Mouse (Mus musculus): ENCODE measurements around the gene Rnf130.

- no peak for TF ChIP-seq POLR2A (IDR thresholded peaks at IDR 0.05; ENCODE audit: low read depth, low read length)
- no peak for TF ChIP-seq JUN (IDR thresholded peaks at IDR 0.05; ENCODE audit: insufficient read depth, low read depth, low read length)
- TF ChIP-seq ZMIZ1 (IDR thresholded peaks at IDR 0.05; ENCODE audit: low read depth, low read length): no peak
- TF ChIP-seq EP300 (IDR thresholded peaks at IDR 0.05; ENCODE audit: low read length): no peak
- no peak for TF ChIP-seq ZC3H11A (IDR thresholded peaks at IDR 0.05; ENCODE audit: low read depth, low read length)
- no peak for TF ChIP-seq UBTF (IDR thresholded peaks at IDR 0.05; ENCODE audit: low read depth, low read length)
- no peak for TF ChIP-seq SIN3A (IDR thresholded peaks at IDR 0.05; ENCODE audit: low read length)
- no peak for TF ChIP-seq HCFC1 (IDR thresholded peaks at IDR 0.05; ENCODE audit: low read depth, low read length)
- no peak for TF ChIP-seq MXI1 (IDR thresholded peaks at IDR 0.05; ENCODE audit: low read depth, low read length)
- no peak for TF ChIP-seq CTCF (conservative IDR thresholded peaks at IDR 0.05 in 1 of 2, IDR thresholded peaks at IDR 0.05 in 1 of 2; ENCODE audit: low read depth in 2 of 2, low read length in 2 of 2)
- no peak for TF ChIP-seq ZNF384 (IDR thresholded peaks at IDR 0.05; ENCODE audit: low read depth, low read length)
- no peak for TF ChIP-seq USF1 (IDR thresholded peaks at IDR 0.05; ENCODE audit: low read depth, low read length)
Observed at GRCm38 (mm10) chr11:50100548-50101307, 75.6 kb downstream of the Rnf130 start.
